Mouse (Mus musculus) ES-E14 (cell line): ENCODE data around the gene Grhl1. TPM values are rescaled to one million over a fixed set of nuclear protein-coding genes. Genes with fewer than 3 reads are reported as not detected.

Source experiments
- DNase-seq: peaks from one replicate; pipeline ENCODE4 v3.0.0-alpha.2; 2013; ENCODE audit warnings: low read depth, low spot score
- H3K27ac ChIP-seq: 2 replicates; pipeline ENCODE4 v1.5.1; 2012; ENCODE audit warnings: low read depth, mild to moderate bottlenecking, low read length, moderate library complexity, mixed read lengths; ENCODE audit not compliant: poor library complexity, insufficient read depth, severe bottlenecking
- H3K36me3 ChIP-seq: 2 replicates; pipeline ENCODE4 v1.6.1; 2012; ENCODE audit warnings: mild to moderate bottlenecking, low read length, moderate library complexity, mixed read lengths; ENCODE audit not compliant: control insufficient read depth, poor library complexity, insufficient read depth, severe bottlenecking
- H3K4me1 ChIP-seq, 2 experiments: fragments of 150-350 bp in 1 of 2; sonication (generic) in 1 of 2; 2 replicates each; pipeline ENCODE4 v1.6.1; 2012; ENCODE audit warnings: low read length in 2 of 2, mild to moderate bottlenecking in 1 of 2, mixed read lengths in 1 of 2; ENCODE audit not compliant: control insufficient read depth in 2 of 2, insufficient read depth in 2 of 2, poor library complexity in 1 of 2
- H3K4me3 ChIP-seq, 2 experiments: fragments of 150-350 bp in 1 of 2; sonication (generic) in 1 of 2; 2 replicates each; pipeline ENCODE4 v1.5.1; 2012; ENCODE audit warnings: low read length in 2 of 2, low read depth in 1 of 2, mild to moderate bottlenecking in 1 of 2, mixed read lengths in 1 of 2; ENCODE audit not compliant: insufficient read depth in 1 of 2, poor library complexity in 1 of 2, severe bottlenecking in 1 of 2
- H3K9ac ChIP-seq: 2 replicates; pipeline ENCODE4 v1.6.1; 2012; ENCODE audit warnings: low read depth, mild to moderate bottlenecking, low read length, mixed read lengths; ENCODE audit not compliant: poor library complexity, insufficient read depth, severe bottlenecking
- H3K9me3 ChIP-seq: fragments of 150-350 bp; sonication (generic); 2 replicates; pipeline ENCODE4 v1.6.1; 2012; ENCODE audit warnings: low read depth, mild to moderate bottlenecking, low read length; ENCODE audit not compliant: control insufficient read depth, insufficient read depth
- CHD2 ChIP-seq: IDR thresholded peaks from 2 replicates; pipeline ENCODE4 v1.6.1; 2014; ENCODE audit warnings: mild to moderate bottlenecking, low read depth, low read length, inconsistent platforms
- HCFC1 ChIP-seq: IDR thresholded peaks from 2 replicates; pipeline ENCODE4 v1.6.1; 2012; ENCODE audit warnings: low read length, inconsistent platforms, borderline replicate concordance; ENCODE audit not compliant: insufficient read depth
- MAFK ChIP-seq: IDR thresholded peaks from 2 replicates; pipeline ENCODE4 v1.6.1; 2014; ENCODE audit warnings: mild to moderate bottlenecking, low read depth, low read length, inconsistent platforms; ENCODE audit not compliant: insufficient read depth
- ZC3H11A ChIP-seq: IDR thresholded peaks from 2 replicates; pipeline ENCODE4 v1.6.1; 2012; ENCODE audit warnings: low read depth, mild to moderate bottlenecking, inconsistent platforms, low read length, borderline replicate concordance
- ZNF384 ChIP-seq: IDR thresholded peaks from 2 replicates; pipeline ENCODE4 v1.6.1; 2012; ENCODE audit warnings: low read depth, low read length, inconsistent platforms
- in situ Hi-C, 2 experiments: fragments of 600-800 bp; cut with MboI; formaldehyde crosslinking; loops; one replicate each; pipeline ENCODE4 v1.15.1; 2025; ENCODE audit warnings: low sequenced_read_pairs in 2 of 2, inconsistent platforms in 1 of 2; ENCODE audit not compliant: unreplicated experiment in 2 of 2
- total RNA-seq: library from RNA; depleted of rRNA; stranded (reverse); fragments of 300-350 nt; gene quantifications from 2 replicates; pipeline ENCODE4 v1.2.3, GENCODE M21; 2012

Gene Grhl1
- total RNA-seq, 1 experiment: 4.6 TPM

DNA sequence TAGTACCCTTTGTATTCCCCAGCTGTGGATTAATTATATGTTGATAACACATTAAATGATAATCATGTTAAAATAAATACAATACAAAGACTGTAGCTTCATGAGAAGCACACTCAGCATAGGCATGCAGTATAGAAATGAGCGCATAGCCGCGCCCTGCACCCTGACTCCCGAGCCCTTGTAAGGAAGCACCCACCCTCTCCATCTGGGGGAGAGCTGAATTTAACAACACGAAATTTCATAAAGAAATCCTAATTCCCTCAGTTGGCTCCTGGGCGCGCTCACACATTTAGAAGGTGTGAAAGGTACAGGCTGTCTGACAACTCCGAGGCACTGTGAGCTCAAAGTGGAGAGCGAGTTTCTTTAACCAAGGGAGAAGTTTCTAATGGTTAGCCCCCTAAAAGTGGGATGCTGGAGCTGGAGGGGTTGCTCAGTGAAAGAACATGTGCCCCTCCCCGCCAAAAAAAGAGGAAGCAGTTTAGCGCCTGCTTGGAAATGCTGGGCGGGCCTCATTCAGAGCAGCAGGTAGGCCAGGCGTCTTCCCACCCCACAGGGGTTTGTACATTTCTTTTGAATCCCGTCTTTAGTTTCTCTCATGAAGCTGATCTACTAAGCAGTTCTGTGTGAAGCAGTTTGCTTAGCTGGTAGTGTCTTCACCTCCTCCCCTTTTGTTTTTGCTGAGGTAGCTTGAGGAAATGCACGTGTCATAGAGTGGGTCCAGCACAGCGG is 30.5 kb upstream of the Grhl1 start:
- TF ChIP-seq MAFK: 0 out of 2 replicates have a peak, but pooled peaks have one; percentile 4
- no peak for TF ChIP-seq ZNF384
- Histone ChIP-seq H3K36me3 (no peaks in the 10 kb centered on the region), H3K4me3 (no peak overlapping the region), H3K9me3 (no peaks in the 10 kb centered on the region), H3K27ac (no peak overlapping the region), H3K9ac (no peak overlapping the region), H3K4me1 (peaks cover 0 to 1% of the 10 kb centered on the region in 2 experiments; a peak in 1 of 4 replicates)
- DNase-seq: no peak
- in situ Hi-C loops: no loop called here

DNA sequence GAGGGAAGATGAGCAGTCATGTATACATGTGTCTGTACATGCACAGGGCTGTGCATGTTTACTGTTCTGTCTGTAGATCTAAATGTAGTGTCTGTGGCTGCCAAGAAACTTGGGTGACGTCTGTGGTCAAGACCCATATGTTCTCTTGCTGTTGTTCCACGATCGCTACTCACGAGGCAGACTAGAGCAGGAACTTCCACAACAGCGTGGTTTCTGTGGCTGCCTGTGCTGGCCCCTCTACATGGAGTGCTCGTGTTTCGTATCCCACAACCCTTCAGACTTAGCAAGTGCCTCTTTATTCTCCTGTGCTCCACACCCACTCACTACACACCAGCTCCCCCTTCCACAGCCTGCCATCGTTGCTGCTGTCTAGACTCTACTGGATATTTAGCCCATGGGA is 24.4 kb upstream of the Grhl1 start:
- no peak for DNase-seq
- H3K36me3 ChIP-seq: no peaks in the 10 kb centered on the region; the same call in 1 of the 2 replicates
- H3K9me3 ChIP-seq: no peaks in the 10 kb centered on the region
- H3K27ac ChIP-seq: no peak overlapping the region
- no peak for TF ChIP-seq ZNF384
- no peak for TF ChIP-seq HCFC1
- no peak for TF ChIP-seq ZC3H11A
- TF ChIP-seq CHD2: no peak
- no peak for TF ChIP-seq MAFK
- H3K4me3 ChIP-seq: no peak overlapping the region
- no peaks in the 10 kb centered on the region for H3K4me1 ChIP-seq
- in situ Hi-C loops: no loop called here
- no peak overlapping the region for H3K9ac ChIP-seq

DNA sequence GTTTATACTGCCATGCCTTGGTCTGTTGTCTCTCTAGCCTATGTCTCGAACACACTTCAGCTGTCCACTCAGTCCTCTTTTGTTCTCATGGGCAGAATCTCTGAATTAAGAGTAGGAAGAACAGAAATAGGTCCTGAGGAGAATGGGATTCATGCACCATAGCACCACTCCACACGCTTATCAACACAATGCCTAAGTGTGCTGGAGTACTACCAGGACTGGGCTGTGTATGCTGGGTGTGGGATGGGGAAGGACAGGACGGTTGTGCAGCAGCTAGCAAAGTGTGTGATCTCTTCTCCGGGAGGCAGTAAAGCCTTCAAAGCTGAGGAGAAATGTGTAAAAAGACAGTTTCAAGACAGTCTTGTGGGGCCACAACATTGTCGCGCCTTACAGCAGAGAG is 23.2 kb upstream of the Grhl1 start:
- no peak for TF ChIP-seq ZC3H11A
- no peak for DNase-seq
- Histone ChIP-seq H3K9ac (no peak overlapping the region), H3K4me1 (no peaks in the 10 kb centered on the region), H3K27ac (no peak overlapping the region), H3K4me3 (no peak overlapping the region), H3K36me3 (no peaks in the 10 kb centered on the region; the same call in 1 of the 2 replicates), H3K9me3 (no peaks in the 10 kb centered on the region)
- in situ Hi-C loops: no loop called here

DNA sequence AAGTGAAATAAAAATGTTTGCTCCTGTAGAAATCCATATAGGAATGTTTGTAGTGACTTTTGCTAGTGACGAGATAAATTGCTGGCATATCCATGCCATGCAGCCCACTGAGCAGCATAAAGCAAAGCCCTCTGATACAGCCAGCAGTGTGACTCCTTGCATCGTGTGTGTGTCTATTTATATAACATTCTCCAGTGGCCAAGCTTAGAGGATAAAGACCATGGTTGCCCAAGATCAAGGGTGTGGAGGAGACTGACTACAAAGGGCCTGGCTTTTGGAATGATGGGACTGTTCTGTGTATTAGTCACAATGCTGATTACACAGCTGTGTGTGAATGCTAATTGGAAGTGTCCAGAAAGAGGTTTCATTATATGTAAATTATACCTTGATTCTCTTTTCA is 19.6 kb upstream of the Grhl1 start:
- H3K27ac ChIP-seq: no peak overlapping the region
- H3K9me3 ChIP-seq: no peaks in the 10 kb centered on the region
- DNase-seq: no peak
- TF ChIP-seq HCFC1 (no peak), MAFK (no peak), CHD2 (no peak), ZNF384 (no peak), ZC3H11A (no peak)
- no peak overlapping the region for H3K4me3 ChIP-seq
- H3K4me1 ChIP-seq: no peaks in the 10 kb centered on the region
- in situ Hi-C loops: loop anchor here in 1 of 2 experiments (10.0 kb wide), 1 partner anchor 58 kb away; the partner anchor contains the start of gene Taf1b
- H3K9ac ChIP-seq: no peak overlapping the region
- no peaks in the 10 kb centered on the region; the same call in 1 of the 2 replicates for H3K36me3 ChIP-seq

GRCm38 (mm10) chr12:24555976-24556375 is 16.1 kb upstream of the Grhl1 start:
- H3K9ac ChIP-seq: no peak overlapping the region
- no peaks in the 10 kb centered on the region for H3K9me3 ChIP-seq
- no peaks in the 10 kb centered on the region for H3K4me1 ChIP-seq
- no peak for DNase-seq
- H3K27ac ChIP-seq: no peak overlapping the region
- no peak for TF ChIP-seq MAFK
- no peak for TF ChIP-seq HCFC1
- no peak for TF ChIP-seq ZNF384
- TF ChIP-seq CHD2: no peak
- TF ChIP-seq ZC3H11A: no peak
- no peaks in the 10 kb centered on the region for H3K36me3 ChIP-seq
- no peak overlapping the region for H3K4me3 ChIP-seq
- in situ Hi-C loops: loop anchor here in 1 of 2 experiments (10.0 kb wide), 1 partner anchor 61 kb away; the partner anchor contains the start of gene Taf1b
